Mouse (Mus musculus) heart, adult 2 months (tissue): ENCODE results near the gene Tmem217. TPM values are rescaled to one million over a fixed set of nuclear protein-coding genes. Genes with fewer than 3 reads are reported as not detected.

Experiments used
- DNase-seq, 2 experiments: peaks; one replicate each; pipeline ENCODE4 v3.0.0; 2021
- H3K27ac ChIP-seq: fragments of 200-600 bp; 2 replicates; pipeline ENCODE4 v1.8.1; 2022
- H3K27me3 ChIP-seq: fragments of 200-500 bp; 2 replicates; pipeline ENCODE4 v1.6.1; 2012; ENCODE audit warnings: mild to moderate bottlenecking, low read length, inconsistent platforms, mixed read lengths; ENCODE audit not compliant: control insufficient read depth, insufficient read depth
- H3K36me3 ChIP-seq: fragments of 200-500 bp; 2 replicates; pipeline ENCODE4 v1.6.1; 2012; ENCODE audit warnings: low read length, inconsistent platforms; ENCODE audit not compliant: control insufficient read depth, insufficient read depth
- H3K4me1 ChIP-seq: fragments of 200-500 bp; 2 replicates; pipeline ENCODE4 v1.6.1; 2011; ENCODE audit warnings: low read length; ENCODE audit not compliant: control insufficient read depth, insufficient read depth
- H3K4me3 ChIP-seq: fragments of 200-600 bp; 2 replicates; pipeline ENCODE4 v1.8.1; 2022
- H3K79me2 ChIP-seq: fragments of 200-500 bp; replicated peaks from 2 replicates; pipeline ENCODE4 v1.6.1; 2012; ENCODE audit warnings: mild to moderate bottlenecking, inconsistent platforms, low read length, moderate library complexity, mixed read lengths; ENCODE audit not compliant: control insufficient read depth, insufficient read depth
- H3K9ac ChIP-seq: fragments of 200-500 bp; 2 replicates; pipeline ENCODE4 v1.6.1; 2012; ENCODE audit warnings: low read depth, mild to moderate bottlenecking, control low read depth, inconsistent platforms, low read length, mixed read lengths
- CTCF ChIP-seq: fragments of 200-600 bp; IDR thresholded peaks from 2 replicates; pipeline ENCODE4 v1.8.1; 2022; ENCODE audit warnings: antibody characterized with exemption, mild to moderate bottlenecking, moderate library complexity
- EP300 ChIP-seq: fragments of 200-500 bp; IDR thresholded peaks from 2 replicates; pipeline ENCODE4 v1.6.1; 2011; ENCODE audit warnings: low read depth, low read length, control low read depth; ENCODE audit not compliant: insufficient read depth
- POLR2A ChIP-seq: fragments of 200-500 bp; IDR thresholded peaks from 2 replicates; pipeline ENCODE4 v1.6.1; 2011; ENCODE audit warnings: mild to moderate bottlenecking, low read depth, low read length, control low read depth; ENCODE audit not compliant: insufficient read depth
- WGBS: fragments of 180-500 bp; shearing (Covaris S2); methylation state at CpG from one replicate; pipeline ENCODE4 v1.1.7; 2018; 5-methylcytosine and 5-hydroxymethylcytosine counted together
- intact Hi-C: fragments of 180-260 bp; cut with DNase I; formaldehyde crosslinking; loops from one replicate; pipeline ENCODE4 v1.15.1; 2025
- polyA plus RNA-seq: library from polyadenylated mRNA; depleted of rRNA; stranded (reverse); fragments of >200 nt; gene quantifications from 2 replicates; pipeline ENCODE4 v1.2.3, GENCODE M21; 2012
- total RNA-seq, 2 experiments: library from RNA; stranded (reverse); gene quantifications; 2 replicates each; pipeline ENCODE4 v1.2.3; 2021

The Tmem217 gene
- total and polyA plus RNA-seq, 3 experiments: not detected

DNA sequence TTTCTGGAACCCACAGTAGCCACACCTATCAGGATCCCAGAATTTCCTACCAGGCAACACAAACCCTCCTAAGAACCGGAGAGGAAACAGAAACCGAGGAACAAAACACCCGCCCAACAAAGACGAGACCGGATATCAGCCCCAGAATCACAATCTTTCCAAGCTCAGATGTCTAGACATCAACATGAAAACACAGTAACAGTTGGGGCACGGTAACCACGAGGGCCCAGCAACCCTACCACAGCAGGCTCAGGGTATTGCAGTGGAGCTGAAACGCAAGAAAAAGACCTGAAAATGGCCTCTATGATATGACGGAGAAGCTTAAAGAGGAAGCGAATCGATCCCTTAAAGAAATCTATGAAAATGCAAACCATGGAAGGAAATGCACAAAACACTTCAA, 18.3 kb downstream of the Tmem217 start:
- WGBS: 79% methylated on average over 11 of the region's 11 CpGs
- no peak for TF ChIP-seq POLR2A

GRCm38 (mm10) chr17:29531757-29532384, 20.3 kb downstream of the Tmem217 start:
- H3K4me3 ChIP-seq: no peak overlapping the region
- no peak for TF ChIP-seq CTCF
- no peak for TF ChIP-seq POLR2A
- TF ChIP-seq EP300: no peak
- DNase-seq: no peak
- H3K9ac ChIP-seq: no peak overlapping the region
- H3K36me3 ChIP-seq: no peaks in the 10 kb centered on the region
- no peaks in the 10 kb centered on the region for H3K27me3 ChIP-seq
- no peaks in the 10 kb centered on the region for H3K79me2 ChIP-seq
- H3K27ac ChIP-seq: no peak overlapping the region
- no peaks in the 10 kb centered on the region for H3K4me1 ChIP-seq
- intact Hi-C loops: no loop called here
- 41% methylated on average over 10 of the region's 10 CpGs for WGBS

More for the DNA sequence above, 18.3 kb downstream of the Tmem217 start:
- Histone ChIP-seq H3K36me3 (no peaks in the 10 kb centered on the region), H3K9ac (no peak overlapping the region), H3K27me3 (no peaks in the 10 kb centered on the region), H3K4me1 (no peaks in the 10 kb centered on the region), H3K79me2 (no peaks in the 10 kb centered on the region), H3K27ac (no peak overlapping the region), H3K4me3 (no peak overlapping the region)
- DNase-seq: no peak
- intact Hi-C loops: no loop called here

- Histone ChIP-seq H3K79me2 (no peaks in the 10 kb centered on the region), H3K36me3 (no peaks in the 10 kb centered on the region), H3K9ac (no peak overlapping the region), H3K4me3 (no peak overlapping the region), H3K4me1 (no peaks in the 10 kb centered on the region), H3K27me3 (no peaks in the 10 kb centered on the region), H3K27ac (no peak overlapping the region)
- 72% methylated on average over 9 of the region's 9 CpGs for WGBS
- intact Hi-C loops: no loop called here
- no peak for DNase-seq
- no peak for TF ChIP-seq POLR2A
- peak; percentile 15; the same call in 1 of the 2 replicates for TF ChIP-seq CTCF
Measured at GRCm38 (mm10) chr17:29531278-29531677, 20.9 kb downstream of the Tmem217 start.

DNA sequence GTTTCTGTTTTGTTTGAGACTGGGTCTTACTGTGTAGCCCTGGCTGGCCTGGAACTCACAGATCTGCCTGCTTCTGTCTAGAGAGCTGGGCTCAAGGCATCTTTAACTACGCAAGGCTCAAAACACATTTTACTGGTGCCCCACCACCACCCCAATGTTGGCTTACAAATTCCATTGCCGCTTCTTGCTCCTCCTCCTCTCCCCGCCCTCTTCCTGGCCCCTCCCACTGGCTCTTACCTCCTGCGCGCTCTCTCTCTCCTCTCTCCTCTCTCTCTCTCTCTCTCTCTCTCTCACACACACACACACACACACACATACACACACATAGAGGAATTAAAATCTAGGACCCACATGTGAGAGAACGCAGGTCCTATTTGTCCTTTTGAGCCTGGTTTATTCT, 21.7 kb downstream of the Tmem217 start:
- WGBS: 78% methylated on average over 6 of the region's 6 CpGs
- TF ChIP-seq POLR2A (no peak), EP300 (no peak), CTCF (no peak)

DNA sequence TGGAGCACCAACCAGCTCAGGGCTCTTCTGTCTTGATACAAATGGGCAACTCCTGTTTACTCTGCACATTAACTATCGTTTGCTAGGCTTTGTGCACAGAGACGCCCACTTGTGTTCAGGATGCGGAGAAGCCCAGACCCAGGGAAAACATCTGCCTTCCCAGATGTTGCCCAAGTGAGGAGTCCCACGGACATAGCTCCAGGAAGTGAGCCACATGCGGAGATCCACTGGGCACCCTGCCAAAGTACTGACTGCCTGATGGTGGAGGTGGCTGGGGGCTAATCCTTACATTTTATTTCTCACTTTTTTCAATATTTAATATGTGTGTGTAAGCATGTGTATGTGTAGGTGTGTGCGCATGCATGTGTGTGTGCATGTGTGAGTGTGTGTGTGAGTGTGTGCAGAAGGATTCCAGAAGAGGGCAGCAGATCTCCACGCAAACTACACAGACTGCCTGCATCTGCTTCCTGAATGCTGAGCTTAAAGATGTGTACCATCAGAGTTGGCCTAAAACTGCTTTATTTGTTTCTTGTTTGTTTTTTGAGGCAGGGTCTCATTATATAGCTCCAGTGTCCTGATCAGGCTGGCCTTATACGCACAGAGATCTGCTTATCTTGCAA, 23.5 kb downstream of the Tmem217 start:
- no peak overlapping the region for H3K9ac ChIP-seq
- no peaks in the 10 kb centered on the region for H3K27me3 ChIP-seq
- intact Hi-C loops: no loop called here
- no peak overlapping the region for H3K27ac ChIP-seq
- no peaks in the 10 kb centered on the region for H3K36me3 ChIP-seq
- 63% methylated on average over 8 of the region's 8 CpGs for WGBS
- H3K4me3 ChIP-seq: no peak overlapping the region
- no peak for TF ChIP-seq EP300
- TF ChIP-seq CTCF: peak; percentile 45
- TF ChIP-seq POLR2A: no peak
- DNase-seq: no peak
- H3K79me2 ChIP-seq: no peaks in the 10 kb centered on the region
- no peaks in the 10 kb centered on the region for H3K4me1 ChIP-seq

More for the DNA sequence above, 21.7 kb downstream of the Tmem217 start:
- intact Hi-C loops: no loop called here
- no peak for DNase-seq
- Histone ChIP-seq H3K4me3 (no peak overlapping the region), H3K27me3 (no peaks in the 10 kb centered on the region), H3K27ac (no peak overlapping the region), H3K9ac (no peak overlapping the region), H3K36me3 (no peaks in the 10 kb centered on the region), H3K4me1 (no peaks in the 10 kb centered on the region), H3K79me2 (no peaks in the 10 kb centered on the region)

GRCm38 (mm10) chr17:29525613-29526012, 26.6 kb downstream of the Tmem217 start:
- Histone ChIP-seq H3K27me3 (no peaks in the 10 kb centered on the region), H3K27ac (no peak overlapping the region), H3K4me1 (no peaks in the 10 kb centered on the region), H3K36me3 (no peaks in the 10 kb centered on the region), H3K4me3 (no peak overlapping the region), H3K9ac (no peak overlapping the region), H3K79me2 (no peaks in the 10 kb centered on the region)
- intact Hi-C loops: no loop called here
- DNase-seq: no peak
- WGBS: 86% methylated on average over 2 of the region's 2 CpGs
- 0 out of 2 replicates have a peak, but pooled peaks have one; percentile 3 for TF ChIP-seq CTCF
- TF ChIP-seq POLR2A: no peak
- TF ChIP-seq EP300: no peak
